Mouse (Mus musculus) duodenum, adult 2 months (tissue): ENCODE measurements around the gene Pacs1. TPM values are rescaled to one million over a fixed set of nuclear protein-coding genes. Genes with fewer than 3 reads are reported as not detected.

Experiments
- polyA plus RNA-seq: library from polyadenylated mRNA; depleted of rRNA; stranded (reverse); fragments of >200 nt; gene quantifications from 2 replicates; pipeline ENCODE4 v1.2.3, GENCODE M21; 2012; ENCODE audit warnings: low replicate concordance; rRNA removed

Gene Pacs1
- polyA plus RNA-seq, result 6.7 and 7.8 TPM in 2 replicates

DNA sequence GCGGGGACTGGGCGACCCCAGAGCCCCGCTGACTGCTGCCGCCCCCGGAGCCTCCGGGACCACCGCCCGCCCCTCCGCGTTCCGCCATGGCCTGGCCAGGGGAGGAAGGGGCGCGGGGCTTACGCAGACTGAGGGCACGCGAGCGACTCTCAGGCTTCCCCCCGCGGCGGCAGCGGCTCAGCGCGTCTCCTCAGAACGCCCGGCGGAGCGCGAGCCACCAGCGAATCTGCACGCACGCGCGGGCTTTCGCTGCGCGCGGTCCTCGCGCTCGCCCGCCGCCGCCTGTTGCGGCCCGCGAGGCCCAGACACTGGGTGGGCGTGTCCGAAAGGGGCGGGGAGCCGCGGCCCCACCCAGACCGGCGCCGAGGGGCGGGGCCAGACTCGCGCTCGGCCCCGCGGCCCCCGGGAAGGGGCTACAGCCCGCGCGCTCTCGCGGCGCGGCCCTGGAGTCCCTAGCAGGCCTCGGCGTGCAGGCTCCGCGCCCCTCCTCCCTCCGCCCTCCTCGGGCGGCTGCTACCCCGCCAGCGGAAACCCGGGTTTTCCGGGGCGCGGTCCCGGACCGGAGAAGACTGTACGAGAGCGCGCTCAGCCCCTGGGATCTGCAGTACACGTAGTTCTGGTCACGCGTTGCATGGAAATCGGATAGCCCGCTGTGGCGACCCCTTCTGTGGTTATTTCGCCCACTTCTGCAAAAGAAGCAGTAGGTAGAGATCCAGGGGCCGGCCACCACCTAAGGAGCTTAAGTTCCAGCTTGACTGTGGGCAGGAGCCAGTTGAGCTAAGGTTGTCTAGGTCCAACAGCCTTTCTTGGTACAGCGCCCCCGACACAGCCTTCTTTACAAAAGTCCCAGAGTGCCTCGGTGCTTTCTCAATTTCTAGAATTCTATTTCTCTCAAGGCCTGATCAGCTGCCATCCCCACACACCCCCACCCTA is at the start of gene Pacs1:
Gene Pacs1, minus strand, starts transcription at position 319 of the 933 bp plus-strand sequence.

DNA sequence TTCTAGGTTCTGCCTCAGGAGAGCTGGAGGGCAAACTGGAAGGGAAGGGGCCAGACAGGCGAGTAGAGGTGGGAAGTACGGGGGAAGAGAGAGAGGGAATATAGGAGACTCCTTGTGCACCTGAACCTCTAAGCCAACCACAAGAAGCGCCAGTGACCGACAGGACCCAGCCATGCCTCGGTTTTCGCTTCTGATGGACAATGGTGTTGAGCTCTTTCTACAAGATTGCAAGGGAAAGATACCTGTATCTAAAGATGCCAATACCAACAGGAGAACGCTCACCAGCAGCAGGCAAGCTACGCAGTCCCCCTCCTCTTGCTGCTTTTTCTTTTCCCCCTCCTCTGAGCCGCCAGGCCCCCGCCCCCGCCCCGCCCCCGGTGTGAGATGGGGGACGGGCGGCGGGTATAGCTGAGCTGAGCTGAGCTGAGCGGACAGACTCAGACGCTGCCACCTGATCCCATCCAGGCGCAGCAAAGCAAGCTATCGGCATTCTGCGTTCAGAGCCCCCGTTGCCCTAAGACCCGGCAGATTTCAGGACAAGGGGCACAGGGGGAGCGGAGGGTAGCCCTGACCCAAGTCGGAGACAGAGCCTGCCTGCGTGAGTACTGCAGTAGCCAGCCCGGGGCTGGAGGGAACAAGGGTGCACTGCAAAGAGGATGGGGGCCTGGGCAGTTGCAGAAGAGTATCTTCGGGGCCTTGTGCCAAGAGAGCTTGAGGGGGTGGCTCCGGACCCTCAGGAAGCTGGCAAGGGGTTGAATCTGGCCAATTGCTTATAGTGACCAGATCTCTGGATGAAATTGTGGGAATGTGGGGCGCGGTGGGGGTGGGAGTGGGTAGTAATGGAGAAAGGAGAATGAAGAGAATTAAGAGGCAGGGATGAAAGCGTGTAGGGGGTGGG is 25.2 kb upstream of the Pacs1 start, which contains the start of gene Gal3st3:
Gene Gal3st3, plus strand, starts transcription at position 429 of the 898 bp plus-strand sequence.

DNA sequence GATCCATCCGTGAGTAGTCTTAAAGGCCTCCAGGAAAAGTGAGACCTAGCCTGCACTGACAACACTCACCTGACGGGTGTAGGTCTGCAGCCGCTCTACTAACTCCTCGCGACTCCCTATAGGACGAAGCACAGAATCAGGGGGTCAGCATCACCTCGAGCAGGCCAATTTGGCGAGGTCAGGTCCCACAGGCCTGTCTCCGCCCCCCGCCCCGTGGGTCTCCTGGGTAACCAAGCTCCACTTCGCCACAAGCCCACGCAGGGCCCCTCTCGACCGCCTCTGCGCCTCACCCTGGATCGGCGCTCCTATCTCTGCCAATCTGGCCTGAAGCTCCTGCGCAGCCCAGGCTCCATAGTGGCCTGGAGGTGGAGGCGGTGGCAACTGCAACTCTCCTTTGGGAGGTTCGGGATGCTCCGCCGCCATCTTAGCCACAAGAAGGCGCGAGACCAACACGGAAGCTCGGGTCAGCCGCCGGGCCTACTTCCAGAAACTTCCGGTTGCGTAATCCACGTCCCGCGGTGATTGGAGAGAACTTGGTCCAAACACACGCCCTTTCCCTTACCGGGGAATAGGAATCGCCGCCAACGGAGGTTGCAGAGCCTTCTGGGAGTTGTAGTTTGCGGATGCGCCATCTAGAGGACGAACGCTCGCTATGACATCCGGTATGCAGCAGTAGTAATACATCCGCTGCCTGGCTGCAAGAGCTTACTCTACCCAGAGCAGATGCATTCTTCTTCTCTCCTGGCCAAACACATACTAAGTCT is 22.2 kb upstream of the Pacs1 start, which contains the start of gene Sf3b2:
Gene Sf3b2, minus strand, starts transcription at position 484 of the 764 bp plus-strand sequence.

DNA sequence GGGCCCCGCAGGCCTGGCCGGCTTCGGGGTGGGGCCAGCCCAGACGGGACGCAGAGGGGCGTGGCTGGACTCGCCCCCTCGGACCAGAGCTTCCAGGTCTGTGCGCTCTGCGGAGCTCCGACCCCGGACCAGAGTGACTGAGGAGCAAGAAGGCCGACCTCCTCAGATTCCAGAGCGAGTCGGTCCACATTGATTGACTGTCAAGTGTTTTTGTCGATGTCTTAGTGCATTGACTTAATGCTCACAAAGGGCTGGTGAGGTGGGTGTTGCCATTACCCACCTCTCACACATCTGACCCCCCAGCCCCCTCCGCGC is 154.6 kb downstream of the Pacs1 start, which contains the start of gene Klc2:
Gene Klc2, minus strand, starts transcription at position 177 of the 315 bp plus-strand sequence.

DNA sequence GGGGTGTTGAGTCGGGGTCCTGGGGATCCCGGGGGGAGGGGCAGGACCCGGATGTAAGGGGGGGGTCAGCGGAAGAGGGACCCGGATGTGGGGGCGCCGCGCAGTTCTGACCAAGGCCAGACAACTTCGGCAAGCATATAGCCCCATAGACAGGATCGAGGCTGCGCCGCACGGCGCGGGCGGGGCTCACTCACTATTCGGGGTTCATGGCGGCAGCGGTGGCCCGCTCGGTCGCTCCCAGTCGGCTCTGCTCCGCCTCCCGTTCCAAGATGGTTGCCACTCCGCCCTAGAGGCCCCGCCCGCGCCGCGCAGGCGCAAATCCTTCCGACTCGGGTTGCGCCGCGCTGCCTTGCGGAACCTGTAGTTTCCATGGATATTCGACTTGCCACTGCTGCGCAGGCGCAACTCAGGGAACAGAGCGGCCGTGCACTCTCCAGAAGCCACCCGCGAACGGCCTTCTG is 166.2 kb downstream of the Pacs1 start, which contains the start of gene Rab1b:
Gene Rab1b, minus strand, starts transcription at position 342 of the 461 bp plus-strand sequence.

DNA sequence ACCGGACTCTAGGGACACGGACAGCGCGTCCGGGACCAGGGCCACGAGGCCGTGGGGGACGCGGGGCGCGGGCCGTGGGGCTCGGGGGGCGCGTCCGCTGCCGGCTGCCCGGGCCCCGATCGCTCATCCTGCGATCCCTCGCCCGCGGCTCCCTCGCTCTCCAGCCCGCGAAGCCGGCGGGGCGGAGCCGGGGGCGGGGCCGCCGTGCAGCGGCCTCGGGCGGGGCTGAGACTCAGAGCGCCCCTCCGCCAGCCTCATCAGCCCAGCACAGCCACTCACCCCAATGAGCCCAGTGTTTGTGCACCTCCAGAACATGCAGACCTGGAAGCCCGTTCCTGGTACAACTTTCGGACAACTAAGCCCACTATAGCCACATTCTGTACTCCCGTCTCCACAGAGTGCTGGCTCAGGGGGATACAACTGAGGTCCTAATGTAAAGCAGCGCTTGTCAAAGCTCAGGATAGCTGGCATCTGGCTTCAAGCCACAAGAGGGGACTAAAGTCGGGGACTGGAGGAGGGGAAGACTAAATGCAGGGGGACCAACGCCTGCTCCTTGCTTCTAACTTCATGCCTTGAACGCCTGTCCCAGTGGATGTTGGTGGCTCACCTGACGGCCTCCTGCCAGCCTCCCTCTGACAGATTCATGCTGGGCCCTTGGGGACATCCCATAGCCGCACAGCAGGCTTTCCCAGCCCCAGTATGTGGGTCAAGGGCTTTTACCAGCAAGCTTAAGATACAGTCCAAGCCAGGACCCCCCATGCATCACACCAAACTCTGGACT is 174.4 kb downstream of the Pacs1 start, which contains the start of gene Cnih2:
Gene Cnih2, minus strand, starts transcription at position 159 of the 781 bp plus-strand sequence.

DNA sequence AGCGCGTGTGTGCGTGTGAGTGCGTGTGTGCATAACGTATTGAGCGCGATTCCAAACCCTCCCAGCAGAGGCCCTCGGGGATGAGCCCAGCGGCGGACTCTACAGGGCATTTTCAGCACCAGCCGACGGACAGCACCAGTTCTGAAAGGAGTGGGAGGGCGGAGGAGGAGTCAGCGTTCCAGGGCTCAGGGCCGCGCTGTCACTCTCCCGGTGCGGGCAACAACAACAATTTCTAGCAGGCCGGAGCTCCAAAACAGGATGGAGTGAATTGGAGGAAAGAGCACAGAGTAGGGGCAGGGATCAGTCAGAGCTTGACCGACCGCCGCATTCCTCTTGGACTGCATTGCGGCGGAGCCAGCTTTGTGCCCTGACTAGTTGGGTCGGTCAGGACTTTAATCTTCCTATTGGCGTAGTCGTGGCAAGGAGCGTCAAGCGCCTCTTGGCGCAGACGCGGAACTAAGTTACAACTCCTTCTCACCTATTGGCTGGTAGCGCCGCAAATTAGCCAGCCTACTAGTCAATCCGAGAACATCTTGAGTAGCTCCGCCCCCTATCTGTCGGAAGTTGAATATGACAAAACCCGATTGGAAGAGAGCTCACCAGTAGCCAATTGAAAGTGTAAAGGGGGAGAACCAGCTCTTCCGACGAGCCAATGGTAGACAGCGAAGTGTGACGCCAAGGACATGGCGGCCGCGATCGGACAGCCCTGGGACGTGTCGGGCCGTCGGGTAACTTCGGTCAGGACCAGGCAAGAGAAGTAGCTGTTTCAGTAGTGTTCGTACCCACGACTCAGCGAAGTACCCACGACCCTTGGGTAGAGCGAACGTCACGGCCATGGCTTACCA is 184.8 kb downstream of the Pacs1 start, which contains the start of gene Yif1a:
Gene Yif1a, plus strand, starts transcription at position 655 of the 845 bp plus-strand sequence.

DNA sequence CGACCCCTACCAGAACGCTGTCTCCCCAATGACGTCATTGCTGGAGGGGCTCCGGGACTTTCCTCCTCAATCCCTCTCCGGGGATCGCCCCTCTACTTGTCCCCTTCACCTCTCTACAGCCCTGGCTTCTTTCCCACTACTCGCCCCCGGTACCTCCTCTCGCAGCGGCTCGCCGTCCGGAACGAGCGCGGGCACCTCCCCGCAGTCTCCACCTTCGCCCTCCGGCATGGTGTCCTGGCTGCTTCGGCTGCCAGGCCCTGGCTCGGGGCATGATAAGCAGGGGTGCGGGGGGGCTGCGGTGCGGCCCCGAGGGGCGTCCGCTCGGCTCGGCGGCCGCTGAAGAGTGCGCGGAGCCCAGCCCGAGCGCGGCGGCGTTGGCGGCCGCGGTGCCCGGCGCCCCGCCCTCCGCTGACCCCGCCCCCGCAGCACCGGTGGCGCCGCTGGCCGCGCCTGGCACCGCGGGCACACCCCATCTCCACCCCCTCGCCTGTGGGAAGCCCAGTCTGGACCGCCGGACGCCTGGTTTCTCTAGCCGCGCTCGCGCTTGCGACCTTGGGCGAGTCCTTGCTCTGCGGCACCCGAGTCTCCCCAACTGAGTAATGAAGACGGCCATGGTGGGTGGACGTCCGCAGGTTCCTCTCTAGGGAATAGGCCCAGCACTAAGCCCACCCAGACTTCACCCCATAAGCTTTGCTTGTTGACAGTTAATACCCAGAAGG is 187.6 kb downstream of the Pacs1 start, which contains the start of gene Tmem151a:
Gene Tmem151a, minus strand, starts transcription at position 387 of the 719 bp plus-strand sequence.

Other genes starting within 250 kb of the Pacs1 start
- gene Slc29a2, start 249.3 kb downstream of the Pacs1 start, polyA plus RNA-seq, result 2.3 and 8.8 TPM in 2 replicates
- 12.5 and 14.2 TPM in 2 replicates for gene B4gat1, start 234.3 kb downstream of the Pacs1 start, polyA plus RNA-seq
- gene AC124502.3, start 234.2 kb downstream of the Pacs1 start, polyA plus RNA-seq, result 1.3 and 2.9 TPM in 2 replicates
- gene Brms1, start 231.8 kb downstream of the Pacs1 start, polyA plus RNA-seq, result 37.5 and 52.2 TPM in 2 replicates
- 3.3 and 8.5 TPM in 2 replicates for gene Rin1, start 222.6 kb downstream of the Pacs1 start, polyA plus RNA-seq
- 4.6 and 4.9 TPM in 2 replicates for gene Cd248, start 205.0 kb downstream of the Pacs1 start, polyA plus RNA-seq
- 3.3 and 3.6 TPM in 2 replicates for gene Tmem151a, start 187.6 kb downstream of the Pacs1 start, polyA plus RNA-seq
- gene Yif1a, start 184.6 kb downstream of the Pacs1 start, polyA plus RNA-seq, result 254 and 407 TPM in 2 replicates
- 2.0 and 3.1 TPM in 2 replicates for gene Cnih2, start 174.6 kb downstream of the Pacs1 start, polyA plus RNA-seq
- 198 and 335 TPM in 2 replicates for gene Rab1b, start 166.0 kb downstream of the Pacs1 start, polyA plus RNA-seq
- gene Klc2, start 154.6 kb downstream of the Pacs1 start, polyA plus RNA-seq, result 23.5 and 24.1 TPM in 2 replicates
- gene Sf3b2, start 22.3 kb upstream of the Pacs1 start, polyA plus RNA-seq, result 86.5 and 99.5 TPM in 2 replicates
- 0.08 TPM in 1 of 2 replicates, not detected in the other for gene Gal3st3, start 25.2 kb upstream of the Pacs1 start, polyA plus RNA-seq
- not detected in 2 replicates for gene Catsper1, start 62.6 kb upstream of the Pacs1 start, polyA plus RNA-seq
- 775 and 1,382 TPM in 2 replicates for gene Cst6, start 76.5 kb upstream of the Pacs1 start, polyA plus RNA-seq
- gene Eif1ad, start 93.6 kb upstream of the Pacs1 start, polyA plus RNA-seq, result 22.1 and 39.9 TPM in 2 replicates
- 134 and 143 TPM in 2 replicates for gene Banf1, start 94.0 kb upstream of the Pacs1 start, polyA plus RNA-seq
- gene Sart1, start 115.6 kb upstream of the Pacs1 start, polyA plus RNA-seq, result 4.2 and 12.1 TPM in 2 replicates
- 0.38 and 5.1 TPM in 2 replicates for gene Tsga10ip, start 129.4 kb upstream of the Pacs1 start, polyA plus RNA-seq
- 75.9 and 95.8 TPM in 2 replicates for gene Drap1, start 151.9 kb upstream of the Pacs1 start, polyA plus RNA-seq
- 53.5 and 90.2 TPM in 2 replicates for gene AI837181, start 152.0 kb upstream of the Pacs1 start, polyA plus RNA-seq
- gene Fosl1, start 174.4 kb upstream of the Pacs1 start, polyA plus RNA-seq, result 0.43 and 3.2 TPM in 2 replicates
- 3.0 and 4.1 TPM in 2 replicates for gene Ccdc85b, start 184.8 kb upstream of the Pacs1 start, polyA plus RNA-seq
- 77.1 and 157 TPM in 2 replicates for gene Fibp, start 187.5 kb upstream of the Pacs1 start, polyA plus RNA-seq
- gene Ctsw, start 195.4 kb upstream of the Pacs1 start, polyA plus RNA-seq, result 3.0 and 8.9 TPM in 2 replicates
- gene Efemp2, start 200.8 kb upstream of the Pacs1 start, polyA plus RNA-seq, result 24.2 and 26.7 TPM in 2 replicates
- 24.4 and 30.3 TPM in 2 replicates for gene Mus81, start 215.3 kb upstream of the Pacs1 start, polyA plus RNA-seq
- 354 and 628 TPM in 2 replicates for gene Cfl1, start 217.3 kb upstream of the Pacs1 start, polyA plus RNA-seq
- gene 1700020D05Rik, start 230.7 kb upstream of the Pacs1 start, polyA plus RNA-seq, result 0.19 TPM in 1 of 2 replicates, not detected in the other
- 2.3 and 3.4 TPM in 2 replicates for gene Snx32, start 237.4 kb upstream of the Pacs1 start, polyA plus RNA-seq